Mouse (Mus musculus) heart, embryonic 14.5 days (tissue): Measurements from ENCODE around the gene Mtfp1. TPM values are rescaled to one million over a fixed set of nuclear protein-coding genes. Genes with fewer than 3 reads are reported as not detected.
A peak's percentile ranks its signal among the peaks of the same experiment; 100 is the strongest.

Source experiments
- ATAC-seq: fragments of 200-750 bp; cut with Nextera tagmentation; 2 replicates; pipeline ENCODE4 v1.8.0; 2017; ENCODE audit warnings: low read depth, moderate TSS enrichment; ENCODE audit not compliant: insufficient number of reproducible peaks, insufficient read depth, low FRiP score
- H3K27ac ChIP-seq, 2 experiments: fragments of 200-500 bp in 1 of 2; fragments of 300-500 bp in 1 of 2; sonication (generic) in 1 of 2; replicated peaks in 1 of 2; 2 replicates each; pipeline ENCODE4 v1.5.1; 2012 to 2014; ENCODE audit warnings: low read depth in 2 of 2, low read length in 2 of 2, control low read depth in 1 of 2, mild to moderate bottlenecking in 1 of 2, mixed read lengths in 1 of 2; ENCODE audit not compliant: control insufficient read depth in 1 of 2, insufficient read depth in 1 of 2
- H3K27me3 ChIP-seq: fragments of 300-500 bp; sonication (generic); 2 replicates; pipeline ENCODE4 v1.6.1; 2014; ENCODE audit warnings: mild to moderate bottlenecking, low read length, control low read depth; ENCODE audit not compliant: control insufficient read depth, insufficient read depth
- H3K36me3 ChIP-seq: fragments of 300-500 bp; sonication (generic); 2 replicates; pipeline ENCODE4 v1.6.1; 2014; ENCODE audit warnings: mild to moderate bottlenecking, control low read depth, low read length, mixed read lengths; ENCODE audit not compliant: control insufficient read depth, insufficient read depth
- H3K4me1 ChIP-seq, 2 experiments: fragments of 200-500 bp in 1 of 2; fragments of 300-500 bp in 1 of 2; sonication (generic) in 1 of 2; 2 replicates each; pipeline ENCODE4 v1.6.1; 2012 to 2014; ENCODE audit warnings: low read length in 2 of 2, control low read depth in 1 of 2, mixed read lengths in 1 of 2; ENCODE audit not compliant: control insufficient read depth in 2 of 2, insufficient read depth in 2 of 2
- H3K4me2 ChIP-seq: fragments of 300-500 bp; sonication (generic); 2 replicates; pipeline ENCODE4 v1.6.1; 2014; ENCODE audit warnings: mild to moderate bottlenecking, low read length
- H3K4me3 ChIP-seq, 2 experiments: fragments of 200-500 bp in 1 of 2; fragments of 300-500 bp in 1 of 2; sonication (generic) in 1 of 2; 2 replicates each; pipeline ENCODE4 v1.5.1; 2012 to 2014; ENCODE audit warnings: low read length in 2 of 2, mild to moderate bottlenecking in 2 of 2, control low read depth in 1 of 2, low read depth in 1 of 2, moderate library complexity in 1 of 2; ENCODE audit not compliant: control insufficient read depth in 1 of 2, insufficient read depth in 1 of 2
- H3K9ac ChIP-seq: fragments of 300-500 bp; sonication (generic); 2 replicates; pipeline ENCODE4 v1.6.1; 2014; ENCODE audit warnings: mild to moderate bottlenecking, low read length
- H3K9me3 ChIP-seq: fragments of 300-500 bp; sonication (generic); 2 replicates; pipeline ENCODE4 v1.6.1; 2016; ENCODE audit warnings: low read length, control low read depth; ENCODE audit not compliant: control insufficient read depth
- WGBS: fragments of 180-500 bp; shearing (Covaris S2); extraction: QIAGEN DNeasy Blood & Tissue Kit; methylation state at CpG from one replicate; pipeline ENCODE4 v1.1.7; 2014; 5-methylcytosine and 5-hydroxymethylcytosine counted together
- microRNA-seq: library from miRNA; unstranded; fragments of <30 nt; microRNA quantifications from one replicate; pipeline ENCODE4, GENCODE M21; 2016
- polyA plus RNA-seq: library from polyadenylated mRNA; unstranded; fragments of >200 nt; fragmentation: Nextera tagmentation; extraction: Ambion mirVana; gene quantifications from 2 replicates; pipeline ENCODE4 v1.2.1, GENCODE M21; 2014

Gene Mtfp1
- polyA plus RNA-seq, 1 experiment from 2014 or later: 28.8 TPM

DNA sequence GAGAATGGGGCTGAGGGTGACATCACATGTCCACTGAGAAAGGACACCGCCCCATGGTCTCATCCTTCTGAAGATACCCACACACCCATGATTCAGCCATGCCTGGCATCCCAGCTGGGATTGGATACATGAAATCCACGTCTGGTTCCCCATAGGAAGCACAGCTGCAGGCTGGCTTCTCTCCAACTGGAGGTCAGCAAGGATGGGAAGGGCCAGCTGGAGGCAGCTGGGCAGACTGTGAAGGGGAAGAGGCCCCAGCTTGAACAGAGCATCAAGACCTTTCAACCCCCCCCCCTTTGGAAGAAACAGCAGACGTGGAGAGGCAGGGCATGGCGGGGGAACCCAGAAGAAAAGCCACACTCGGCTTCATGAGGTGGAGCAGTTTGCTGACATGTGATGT lies 48.7 kb downstream of the Mtfp1 start:
- H3K4me3 ChIP-seq: no peak overlapping the region
- H3K4me1 ChIP-seq: no peaks in the 10 kb centered on the region
- no peaks in the 10 kb centered on the region for H3K36me3 ChIP-seq
- no peak overlapping the region for H3K27ac ChIP-seq
- no peak overlapping the region for H3K9ac ChIP-seq
- H3K27me3 ChIP-seq: no peaks in the 10 kb centered on the region
- ATAC-seq: no peak
- WGBS: 55% methylated on average over 5 of the region's 5 CpGs
- no peak overlapping the region for H3K4me2 ChIP-seq
- H3K9me3 ChIP-seq: no peaks in the 10 kb centered on the region

DNA sequence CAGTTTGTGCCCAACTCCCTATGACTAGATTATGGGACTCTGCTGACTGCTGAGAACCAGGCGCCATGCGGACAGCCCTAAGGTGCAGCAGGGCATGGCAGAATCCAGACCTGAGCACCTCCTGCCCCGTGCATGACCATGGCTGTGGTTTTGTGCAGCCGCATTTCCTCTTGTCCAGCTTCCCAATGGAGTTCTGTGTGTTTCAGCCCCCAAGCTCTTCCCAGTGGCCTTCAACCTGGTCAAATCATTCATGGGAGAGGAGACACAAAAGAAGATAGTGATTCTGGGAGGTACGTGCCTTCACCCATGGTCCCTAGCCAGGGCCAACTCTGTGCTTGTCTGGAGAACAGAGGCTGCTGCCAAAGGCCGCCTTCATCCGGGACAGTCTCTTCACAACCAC lies 52.2 kb downstream of the Mtfp1 start:
- H3K4me2 ChIP-seq: no peak overlapping the region
- WGBS: 88% methylated on average over 7 of the region's 7 CpGs
- no peak for ATAC-seq

More for the DNA sequence above, 52.2 kb downstream of the Mtfp1 start:
- H3K27me3 ChIP-seq: no peaks in the 10 kb centered on the region
- H3K36me3 ChIP-seq: no peaks in the 10 kb centered on the region
- H3K9me3 ChIP-seq: no peaks in the 10 kb centered on the region
- no peak overlapping the region for H3K27ac ChIP-seq
- H3K4me1 ChIP-seq: no peaks in the 10 kb centered on the region
- H3K9ac ChIP-seq: no peak overlapping the region
- H3K4me3 ChIP-seq: no peak overlapping the region

Small RNA genes within 50 kb of the gene (microRNA-seq; reads per million reads assigned to microRNA genes)
- 6.7 reads per million, percentile 17 among the genes with 10 or more reads in this experiment for gene Mir3060

Other genes starting within 250 kb of the Mtfp1 start
- gene Osbp2, start 231.5 kb downstream of the Mtfp1 start, polyA plus RNA-seq: 0.34 and 0.85 TPM in 2 replicates
- not detected in 2 replicates for gene 4921536K21Rik, start 200.3 kb downstream of the Mtfp1 start, polyA plus RNA-seq
- gene Dusp18, start 200.2 kb downstream of the Mtfp1 start, polyA plus RNA-seq: 11.5 and 11.6 TPM in 2 replicates
- 3.0 and 3.4 TPM in 2 replicates for gene Slc35e4, start 180.8 kb downstream of the Mtfp1 start, polyA plus RNA-seq
- 82.3 and 91.6 TPM in 2 replicates for gene Tcn2, start 163.3 kb downstream of the Mtfp1 start, polyA plus RNA-seq
- gene Pes1, start 131.5 kb downstream of the Mtfp1 start, polyA plus RNA-seq: 37.7 and 41.3 TPM in 2 replicates
- gene 4930556J24Rik, start 118.7 kb downstream of the Mtfp1 start, polyA plus RNA-seq: not detected in 2 replicates
- 0.20 TPM in 1 of 2 replicates, not detected in the other for gene Gal3st1, start 111.8 kb downstream of the Mtfp1 start, polyA plus RNA-seq
- not detected in 2 replicates for gene Sec14l4, start 64.0 kb downstream of the Mtfp1 start, polyA plus RNA-seq
- not detected in 2 replicates for gene Sec14l3, start 30.6 kb downstream of the Mtfp1 start, polyA plus RNA-seq
- 0.58 TPM in 2 replicates for gene Sec14l2, start 28.0 kb upstream of the Mtfp1 start, polyA plus RNA-seq
- 20.6 and 21.2 TPM in 2 replicates for gene Rnf215, start 39.8 kb upstream of the Mtfp1 start, polyA plus RNA-seq
- gene Ccdc157, start 64.8 kb upstream of the Mtfp1 start, polyA plus RNA-seq: 3.0 and 3.2 TPM in 2 replicates
- 31.6 and 34.3 TPM in 2 replicates for gene Sf3a1, start 64.9 kb upstream of the Mtfp1 start, polyA plus RNA-seq
- gene Tbc1d10a, start 91.3 kb upstream of the Mtfp1 start, polyA plus RNA-seq: 10.0 and 10.3 TPM in 2 replicates
- gene Castor1, start 122.8 kb upstream of the Mtfp1 start, polyA plus RNA-seq: 5.7 and 5.9 TPM in 2 replicates
- gene Osm, start 141.0 kb upstream of the Mtfp1 start, polyA plus RNA-seq: not detected in 2 replicates
- gene Lif, start 162.1 kb upstream of the Mtfp1 start, polyA plus RNA-seq: 0.24 TPM in 1 of 2 replicates, not detected in the other